Mouse (Mus musculus) C2C12 (cell line): Measurements from ENCODE around the gene Rgmb. TPM values are rescaled to one million over a fixed set of nuclear protein-coding genes. Genes with fewer than 3 reads are reported as not detected.

Source experiments
- H3K27me3 ChIP-seq: one replicate; pipeline ENCODE4 v1.6.1; 2011; ENCODE audit not compliant: control insufficient read depth, insufficient read depth, insufficient read length
- H3K36me3 ChIP-seq: one replicate; pipeline ENCODE4 v1.6.1; 2011; ENCODE audit not compliant: control insufficient read depth, insufficient read depth
- H3K4me3 ChIP-seq: one replicate; pipeline ENCODE4 v1.5.1; 2011; ENCODE audit warnings: mild to moderate bottlenecking, control low read depth; ENCODE audit not compliant: poor library complexity, insufficient read depth, severe bottlenecking
- H3K79me2 ChIP-seq: one replicate; pipeline ENCODE4 v1.6.1; 2011; ENCODE audit not compliant: control insufficient read depth, insufficient read depth
- H3K79me3 ChIP-seq: one replicate; pipeline ENCODE4 v1.6.1; 2011; ENCODE audit warnings: low read depth, control low read depth
- H3ac ChIP-seq: one replicate; pipeline ENCODE3; 2011; ENCODE audit warnings: low read depth; ENCODE audit not compliant: control insufficient read depth, insufficient read length
- CEBPB ChIP-seq: IDR thresholded peaks from one replicate; pipeline ENCODE4 v1.6.1; 2011; ENCODE audit warnings: low read depth, mild to moderate bottlenecking, control low read depth, moderate library complexity
- CTCF ChIP-seq: IDR thresholded peaks from one replicate; pipeline ENCODE4 v1.5.1; 2011; ENCODE audit not compliant: control insufficient read depth, insufficient read depth, insufficient read length
- FOSL1 ChIP-seq: IDR thresholded peaks from one replicate; pipeline ENCODE4 v1.8.0; 2011; ENCODE audit warnings: mild to moderate bottlenecking, low read length; ENCODE audit not compliant: poor library complexity, insufficient read depth, severe bottlenecking
- MAX ChIP-seq: IDR thresholded peaks from one replicate; pipeline ENCODE4 v1.6.1; 2011; ENCODE audit warnings: mild to moderate bottlenecking, control low read depth
- MYOD1 ChIP-seq: IDR thresholded peaks from one replicate; pipeline ENCODE4 v1.6.1; 2011; ENCODE audit warnings: low read depth; ENCODE audit not compliant: control insufficient read depth, insufficient read length
- MYOG ChIP-seq: IDR thresholded peaks from one replicate; pipeline ENCODE4 v1.6.1; 2011; ENCODE audit not compliant: control insufficient read depth, insufficient read length; ENCODE audit errors: extremely low read depth
- USF1 ChIP-seq: IDR thresholded peaks from one replicate; pipeline ENCODE4 v1.6.1; 2011; ENCODE audit warnings: low read depth, mild to moderate bottlenecking, control low read depth, moderate library complexity
- polyA plus RNA-seq: library from polyadenylated mRNA; unstranded; fragments of >200 nt; fragmentation: generic; extraction: Trizol; gene quantifications from one replicate; pipeline ENCODE4 v1.2.1, GENCODE M21; 2012; ENCODE audit warnings: missing spikeins

Gene Rgmb
- polyA plus RNA-seq, 1 experiment: 5.6 TPM

- H3K4me3 ChIP-seq: no peak overlapping the region
Measured at GRCm38 (mm10) chr17:15828131-15828917, 2.5 kb downstream of the Rgmb start.

GRCm38 (mm10) chr17:15826928-15827327 lies 3.9 kb downstream of the Rgmb start:
- peaks cover 45% of the 10 kb centered on the region for H3K79me2 ChIP-seq
- peak overlapping the region; percentile 49 for H3ac ChIP-seq
- peaks cover 38% of the 10 kb centered on the region for H3K79me3 ChIP-seq
- H3K4me3 ChIP-seq: peak overlapping the region; percentile 41
- TF ChIP-seq MYOG (no peak), MAX (no peak), MYOD1 (no peak), USF1 (no peak), CTCF (no peak)
- peaks cover 12% of the 10 kb centered on the region for H3K36me3 ChIP-seq
- no peaks in the 10 kb centered on the region for H3K27me3 ChIP-seq

More at GRCm38 (mm10) chr17:15828131-15828917, 2.5 kb downstream of the Rgmb start:
- H3ac ChIP-seq: no peak overlapping the region
- no peaks in the 10 kb centered on the region for H3K36me3 ChIP-seq
- H3K27me3 ChIP-seq: no peaks in the 10 kb centered on the region
- peaks cover 31% of the 10 kb centered on the region for H3K79me2 ChIP-seq
- TF ChIP-seq MYOG (no peak), MAX (no peak), MYOD1 (no peak), CEBPB (no peak), USF1 (no peak), CTCF (no peak), FOSL1 (no peak)
- H3K79me3 ChIP-seq: peaks cover 24% of the 10 kb centered on the region

- H3K79me2 ChIP-seq: peaks cover 50% of the 10 kb centered on the region
- H3K27me3 ChIP-seq: no peaks in the 10 kb centered on the region
- no peak for TF ChIP-seq CEBPB
- peak; percentile 32 for TF ChIP-seq MAX
- peaks cover 12% of the 10 kb centered on the region for H3K36me3 ChIP-seq
- H3ac ChIP-seq: peak overlapping the region; percentile 89
- H3K79me3 ChIP-seq: peaks cover 42% of the 10 kb centered on the region
- H3K4me3 ChIP-seq: peak overlapping the region; percentile 82
Measured at GRCm38 (mm10) chr17:15826444-15826909, 4.4 kb downstream of the Rgmb start.

- H3ac ChIP-seq: peak overlapping the region; percentile 89
- no peak for TF ChIP-seq MYOD1
- no peak for TF ChIP-seq USF1
- no peak for TF ChIP-seq MAX
- no peak for TF ChIP-seq CEBPB
- TF ChIP-seq MYOG: no peak
- TF ChIP-seq FOSL1: no peak
- TF ChIP-seq CTCF: no peak
- peaks cover 19% of the 10 kb centered on the region for H3K36me3 ChIP-seq
- peak overlapping the region; percentile 82 for H3K4me3 ChIP-seq
- H3K79me3 ChIP-seq: peaks cover 50% of the 10 kb centered on the region
- peaks cover 57% of the 10 kb centered on the region for H3K79me2 ChIP-seq
- H3K27me3 ChIP-seq: no peaks in the 10 kb centered on the region
Measured at GRCm38 (mm10) chr17:15825481-15826396, 5.1 kb downstream of the Rgmb start.

GRCm38 (mm10) chr17:15824854-15825253 lies 6.0 kb downstream of the Rgmb start:
- Histone ChIP-seq H3K79me2 (peaks cover 66% of the 10 kb centered on the region), H3K36me3 (peaks cover 28% of the 10 kb centered on the region), H3K79me3 (peaks cover 58% of the 10 kb centered on the region), H3ac (peak overlapping the region; percentile 70), H3K4me3 (peak overlapping the region; percentile 82), H3K27me3 (no peaks in the 10 kb centered on the region)
- no peak for TF ChIP-seq CEBPB
- no peak for TF ChIP-seq CTCF
- no peak for TF ChIP-seq USF1
- TF ChIP-seq FOSL1: no peak
- no peak for TF ChIP-seq MAX
- TF ChIP-seq MYOG: no peak
- TF ChIP-seq MYOD1: no peak
